ENCODE assay signal across 10 mouse cellular contexts in the genomic region with DNA sequence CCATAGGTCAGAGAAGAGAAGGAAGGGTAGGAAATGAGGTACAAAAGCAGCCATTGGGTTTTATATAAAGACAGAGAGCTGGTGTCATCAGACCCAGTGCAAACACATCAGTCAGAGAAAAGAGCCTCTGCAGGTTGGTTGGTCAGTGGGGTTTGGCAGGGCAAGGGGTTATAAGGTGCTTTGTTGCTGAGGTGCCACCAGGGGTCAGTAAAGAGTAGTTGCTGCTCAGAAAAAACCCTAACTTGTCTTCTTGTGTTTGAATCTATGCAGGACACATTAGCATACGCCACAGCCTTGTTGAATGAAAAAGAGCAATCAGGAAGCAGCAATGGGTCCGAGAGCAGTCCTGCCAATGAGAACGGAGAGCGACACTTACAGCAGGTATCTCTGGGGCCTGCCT. TPM values are rescaled to one million over a fixed set of nuclear protein-coding genes. Genes with fewer than 3 reads are reported as not detected.
A peak's percentile ranks its signal among the peaks of the same experiment; 100 is the strongest.
DNase-seq lines count a peak whose midpoint lies in the region; TF ChIP-seq lines count a peak whose summit lies in the region.
"Had no signal": no experiment of that assay in that cellular context is flagged by ENCODE, and none has a peak within 500 bp of the region (broad histone marks: within the 10 kb centered on the region; RNA-seq: fewer than 3 reads in every experiment).

No protein-coding gene starts in this region.

- 70% methylated on average over 4 of the region's 4 CpGs for WGBS in heart, adult 2 months

- TF ChIP-seq POLR2A in heart, adult 2 months (IDR thresholded peaks at IDR 0.05; ENCODE audit: insufficient read depth, low read depth, low read length): no peak

- H3K9ac ChIP-seq in heart, adult 2 months (ENCODE audit: low read depth, low read length): no peak overlapping the region

- H3K4me3 ChIP-seq in heart, adult 2 months: no peak overlapping the region

- H3K27me3 ChIP-seq in heart, adult 2 months (ENCODE audit: control insufficient read depth, insufficient read depth, low read length): no peaks in the 10 kb centered on the region

- H3K79me2 ChIP-seq in heart, adult 2 months (replicated peaks; ENCODE audit: control insufficient read depth, insufficient read depth, low read length): no peaks in the 10 kb centered on the region

- no peak for DNase-seq in heart, adult 2 months
- no peak for DNase-seq in heart, postnatal 4 days
- DNase-seq in thymus, postnatal 0 days (ENCODE audit: low spot score): peak; percentile 44
- DNase-seq in thymus, postnatal 14 days: no peak
- peak; percentile 29 for DNase-seq in embryo, embryonic 11.5 days (ENCODE audit: low read depth, low spot score)
- peak; percentile 65 for DNase-seq in retina, postnatal 1 day
- no peak for DNase-seq in spleen, postnatal 36 days (ENCODE audit: low spot score in 2 of 2)
- DNase-seq in ovary, adult 18-20 months (ENCODE audit: low spot score): no peak

- no peaks in the 10 kb centered on the region for H3K4me1 ChIP-seq in heart, adult 2 months (ENCODE audit: control insufficient read depth, insufficient read depth, low read length)

- TF ChIP-seq CTCF in heart, adult 2 months (IDR thresholded peaks at IDR 0.05): peak; percentile 95

- H3K27ac ChIP-seq in heart, adult 2 months: no peak overlapping the region

- H3K36me3 ChIP-seq in heart, adult 2 months (ENCODE audit: control insufficient read depth, insufficient read depth, low read length): peaks cover 3% of the 10 kb centered on the region; the same call in 1 of the 2 replicates

- no peak for TF ChIP-seq EP300 in heart, adult 2 months (IDR thresholded peaks at IDR 0.05; ENCODE audit: insufficient read depth, low read depth, low read length)

- intact Hi-C loops in heart, adult 2 months (cut with DNase I): no loop called here

RNA-seq across cellular contexts. Expression of a gene that starts 27.7 kb away (rescaled TPM):
- not detected for total RNA-seq in heart, adult 2 months (2021)
- 0.02 TPM in 1 of 2 replicates, not detected in the other for polyA plus RNA-seq in heart, adult 2 months (2012; rRNA removed)
- total RNA-seq in heart, postnatal 4 days (2021): not detected
- 0.68 and 1.1 TPM in 2 replicates for polyA plus RNA-seq in thymus, postnatal 0 days (2015; fragmentation: Nextera tagmentation; extraction: Ambion mirVana)

RNA-seq across cellular contexts. Expression of a gene that starts 55.6 kb away (rescaled TPM):
- total RNA-seq in heart, adult 2 months (2021): not detected
- polyA plus RNA-seq in heart, adult 2 months (2012; rRNA removed): not detected in 2 replicates
- total RNA-seq in heart, postnatal 4 days (2021): not detected
- 0.08 and 0.16 TPM in 2 replicates for polyA plus RNA-seq in thymus, postnatal 0 days (2015; fragmentation: Nextera tagmentation; extraction: Ambion mirVana)
- total RNA-seq: adrenal gland, postnatal 36 days had no signal
- polyA plus RNA-seq: lung, embryonic 16.5 days had no signal

Comparison
In these comparisons a context has a peak if more than half of its experiments do, and no peak if none do; other contexts are left out.
1. DNase-seq: peak in thymus, postnatal 0 days (single experiment), embryo, embryonic 11.5 days (single experiment) and retina, postnatal 1 day (single experiment); none in heart, adult 2 months (0 of 2), heart, postnatal 4 days (single experiment), thymus, postnatal 14 days (single experiment), spleen, postnatal 36 days (0 of 2) and ovary, adult 18-20 months (single experiment).